Mouse (Mus musculus) olfactory bulb, adult 2 months (tissue): Measurements from ENCODE around the gene Zfp286. TPM values are rescaled to one million over a fixed set of nuclear protein-coding genes. Genes with fewer than 3 reads are reported as not detected.
"Not testable (repeated sequence)": the region's sequence is repeated elsewhere in the genome, so short reads cannot be mapped to it uniquely, and the experiment has no call there.

Experiments used
- H3K27ac ChIP-seq: fragments of 200-500 bp; 2 replicates; pipeline ENCODE4 v1.5.1; 2012; ENCODE audit warnings: low read depth, low read length; ENCODE audit not compliant: insufficient read depth
- H3K4me1 ChIP-seq: fragments of 200-500 bp; 2 replicates; pipeline ENCODE4 v1.6.1; 2012; ENCODE audit warnings: low read length; ENCODE audit not compliant: control insufficient read depth, insufficient read depth
- H3K4me3 ChIP-seq: fragments of 200-500 bp; 2 replicates; pipeline ENCODE4 v1.5.1; 2012; ENCODE audit warnings: mild to moderate bottlenecking, low read depth, low read length, moderate library complexity; ENCODE audit not compliant: insufficient read depth
- CTCF ChIP-seq: fragments of 200-500 bp; IDR thresholded peaks from 2 replicates; pipeline ENCODE4 v1.5.1; 2012; ENCODE audit warnings: low read depth, mild to moderate bottlenecking, low read length, moderate library complexity; ENCODE audit not compliant: insufficient read depth
- POLR2A ChIP-seq: fragments of 200-500 bp; IDR thresholded peaks from 2 replicates; pipeline ENCODE4 v1.6.1; 2012; ENCODE audit warnings: mild to moderate bottlenecking, low read depth, low read length, moderate library complexity; ENCODE audit not compliant: insufficient read depth
- WGBS: fragments of 180-500 bp; shearing (Covaris S2); methylation state at CpG from one replicate; pipeline ENCODE4 v1.1.7; 2018; 5-methylcytosine and 5-hydroxymethylcytosine counted together
- polyA plus RNA-seq: library from polyadenylated mRNA; stranded (reverse); fragments of >200 nt; gene quantifications from 2 replicates; pipeline ENCODE4 v1.2.4, GENCODE M21; 2012; ENCODE audit warnings: low replicate concordance; ENCODE audit not compliant: missing spikeins, insufficient read depth, insufficient read length

Gene Zfp286
- polyA plus RNA-seq, 1 experiment: not detected

- TF ChIP-seq CTCF (peak; percentile 100), POLR2A (no peak)
These were observed 32.7 kb downstream of the Zfp286 start for GRCm38 (mm10) chr11:62756456-62757142.

GRCm38 (mm10) chr11:62752780-62753179, 36.5 kb downstream of the Zfp286 start, which contains the start of gene Gm10428:
Gene Gm10428, plus strand, starts transcription at chr11:62753100.
- WGBS: 94% methylated on average over 8 of the region's 8 CpGs
- Histone ChIP-seq H3K4me1 (peaks cover 3% of the 10 kb centered on the region; the same call in 1 of the 2 replicates), H3K4me3 (no peak within 1 kb of the TSS), H3K27ac (no peak within 1 kb of the TSS)
- TF ChIP-seq POLR2A (no peak), CTCF (no peak)

More at GRCm38 (mm10) chr11:62756456-62757142, 32.7 kb downstream of the Zfp286 start:
- no peak overlapping the region for H3K27ac ChIP-seq
- H3K4me3 ChIP-seq: peak overlapping the region; percentile 26
- H3K4me1 ChIP-seq: peaks cover 3% of the 10 kb centered on the region; the same call in 1 of the 2 replicates
- 4% methylated on average over 36 of the region's 36 CpGs for WGBS

- Histone ChIP-seq H3K4me3 (no peak overlapping the region), H3K4me1 (no peaks in the 10 kb centered on the region; the same call in 1 of the 2 replicates), H3K27ac (no peak overlapping the region)
- no peak for TF ChIP-seq CTCF
- 42% methylated on average over 11 of the region's 11 CpGs for WGBS
These were observed 37.1 kb downstream of the Zfp286 start for GRCm38 (mm10) chr11:62752191-62752590.

DNA sequence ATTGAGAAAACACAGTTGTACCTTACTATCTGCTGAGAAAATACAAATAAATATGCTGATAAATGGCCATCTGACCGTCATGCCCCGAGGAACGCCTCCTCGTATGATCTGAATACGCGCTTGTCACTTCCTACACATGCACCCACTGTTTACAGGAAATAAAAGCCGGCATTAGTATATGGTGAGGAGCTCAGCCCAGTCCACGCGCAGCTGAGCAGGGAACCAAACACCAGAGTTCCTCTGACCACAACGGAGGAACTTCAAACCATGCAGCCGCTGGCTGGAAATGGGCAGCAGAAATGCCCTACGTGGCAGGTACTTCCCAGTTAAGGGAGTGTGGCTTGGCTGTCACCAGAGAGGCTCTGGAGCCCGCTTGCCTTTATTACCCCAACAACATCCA, 39.8 kb downstream of the Zfp286 start:
- H3K27ac ChIP-seq, H3K4me3 ChIP-seq, H3K4me1 ChIP-seq: not testable (repeated sequence)
- 95% methylated on average over 13 of the region's 13 CpGs for WGBS

DNA sequence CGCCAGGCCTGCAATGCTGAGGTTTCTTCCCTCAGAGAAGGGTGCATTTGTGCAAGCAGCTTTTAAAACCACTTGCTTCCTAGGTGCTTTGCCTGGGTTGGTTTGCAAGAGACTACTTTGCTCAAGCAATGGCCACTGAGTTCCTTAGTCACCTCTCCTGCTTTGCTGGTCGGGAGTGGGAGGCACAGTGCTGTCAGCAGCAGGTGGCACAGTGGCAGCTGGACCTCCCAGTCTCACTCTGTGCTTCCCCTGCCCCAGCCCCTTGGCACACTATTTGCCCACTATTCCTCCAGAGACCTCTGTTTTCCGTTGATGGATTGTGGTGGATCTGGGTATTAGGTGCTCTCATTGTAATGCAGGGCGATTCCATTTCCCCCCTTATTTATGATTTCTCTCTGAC, 41.2 kb downstream of the Zfp286 start:
- H3K4me1 ChIP-seq: no peaks in the 10 kb centered on the region
- no peak for TF ChIP-seq POLR2A
- 92% methylated on average over 4 of the region's 4 CpGs for WGBS
- H3K4me3 ChIP-seq: no peak overlapping the region
- no peak overlapping the region for H3K27ac ChIP-seq

DNA sequence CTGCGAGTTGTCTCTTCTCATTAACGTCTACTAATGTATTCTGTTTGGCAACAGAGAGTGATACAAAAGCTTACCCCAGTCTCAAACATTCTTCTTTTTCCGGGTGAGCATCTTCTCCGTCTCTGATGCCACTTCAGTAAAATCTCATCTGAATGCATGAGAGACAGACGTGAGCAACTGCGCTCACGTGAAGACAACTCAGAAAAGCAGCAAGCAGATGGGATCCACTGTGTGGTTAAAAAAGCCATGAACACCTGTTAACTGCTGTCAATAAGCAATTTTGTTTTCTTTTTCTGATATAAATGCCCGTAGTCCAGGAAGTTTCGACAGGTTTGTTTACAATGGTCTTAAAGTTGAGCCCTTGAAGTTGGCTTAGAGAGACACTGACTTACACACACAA, 42.0 kb downstream of the Zfp286 start:
- 90% methylated on average over 9 of the region's 9 CpGs for WGBS

DNA sequence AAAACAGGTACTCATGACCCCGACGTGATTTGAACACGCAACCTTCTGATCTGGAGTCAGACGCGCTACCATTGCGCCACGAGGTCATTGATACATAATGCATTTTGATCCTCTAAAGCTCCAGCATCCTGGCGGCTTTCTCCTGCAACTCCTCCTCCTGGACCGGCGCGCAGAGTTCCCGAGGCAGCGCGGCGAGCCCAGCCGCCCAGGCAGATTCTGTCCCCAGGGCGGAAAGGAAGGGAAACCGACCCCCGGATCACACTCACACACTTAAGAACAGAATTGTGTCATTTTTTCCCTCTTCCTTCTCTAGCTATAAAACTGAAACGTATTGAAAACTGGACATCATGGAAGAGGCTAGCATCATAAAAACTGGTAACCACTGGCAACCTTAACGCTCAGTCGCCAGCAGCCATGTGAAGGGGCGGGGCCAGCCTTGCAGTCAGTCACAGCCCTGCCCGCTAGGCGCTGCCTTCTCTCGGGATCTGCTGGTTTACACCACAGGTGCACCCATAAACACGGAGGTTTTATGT, 43.2 kb downstream of the Zfp286 start:
- WGBS: 1% methylated on average over 27 of the region's 27 CpGs
- Histone ChIP-seq H3K4me3 (peak overlapping the region; percentile 48), H3K27ac (no peak overlapping the region), H3K4me1 (no peaks in the 10 kb centered on the region)
- TF ChIP-seq CTCF: no peak
- no peak for TF ChIP-seq POLR2A

More for the DNA sequence above, 42.0 kb downstream of the Zfp286 start:
- Histone ChIP-seq H3K4me3 (no peak overlapping the region), H3K4me1 (no peaks in the 10 kb centered on the region), H3K27ac (no peak overlapping the region)
- TF ChIP-seq POLR2A (no peak), CTCF (no peak)

DNA sequence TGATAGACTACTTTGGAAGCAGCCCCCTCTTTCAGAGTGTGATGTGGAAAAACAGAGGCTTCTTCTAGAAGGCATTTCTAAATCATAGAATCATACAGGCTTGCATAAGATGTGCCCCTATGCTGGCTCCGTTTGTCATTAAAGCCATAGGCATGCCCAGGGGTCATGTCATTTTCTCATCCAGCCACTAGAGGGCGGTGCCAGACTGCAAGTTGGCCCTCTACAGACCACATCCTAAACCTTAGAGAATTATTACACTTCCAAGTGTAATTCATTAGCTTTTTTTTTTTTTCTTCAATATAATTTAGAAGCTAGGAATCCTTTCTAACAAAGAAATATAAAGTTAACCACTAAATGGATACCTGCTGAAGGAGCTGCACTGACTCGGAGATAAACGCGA, 45.2 kb downstream of the Zfp286 start:
- WGBS: 48% methylated on average over 5 of the region's 5 CpGs

DNA sequence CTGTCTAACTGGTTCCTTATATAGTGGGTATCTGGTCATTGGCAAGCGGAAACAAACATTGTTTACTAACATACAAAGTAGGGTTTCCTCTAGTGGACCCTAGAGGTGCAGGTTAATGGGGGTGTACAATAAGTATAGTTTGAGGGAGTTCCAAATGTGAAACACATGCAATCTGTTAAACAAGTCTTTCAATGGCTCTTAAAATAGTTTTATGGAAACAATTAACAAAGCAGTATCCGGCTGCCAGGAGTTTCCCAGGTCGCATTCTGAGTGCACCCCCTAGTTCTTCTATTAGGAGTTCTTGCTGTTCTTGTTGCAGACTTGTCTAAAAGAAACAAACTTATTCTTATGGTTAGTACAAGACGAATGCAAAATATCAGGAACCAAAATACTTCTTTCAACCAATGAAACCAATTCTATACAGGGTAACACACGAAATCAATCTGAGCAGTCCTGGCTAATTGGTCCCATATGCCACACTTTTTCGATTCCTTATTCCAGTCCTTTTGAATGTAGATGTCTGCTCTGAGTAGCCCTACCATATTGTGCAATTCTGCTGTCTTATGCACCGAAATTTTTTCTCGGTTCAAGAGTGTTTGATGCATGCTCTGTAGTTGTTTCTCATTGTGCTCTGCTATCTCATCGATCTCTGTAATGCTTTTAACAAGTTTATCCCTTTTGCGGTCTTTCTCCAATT, 46.9 kb downstream of the Zfp286 start:
- Histone ChIP-seq H3K27ac (no peak overlapping the region), H3K4me1 (no peaks in the 10 kb centered on the region), H3K4me3 (no peak overlapping the region)
- 83% methylated on average over 10 of the region's 10 CpGs for WGBS
- TF ChIP-seq POLR2A: no peak
- no peak for TF ChIP-seq CTCF

More for the DNA sequence above, 45.2 kb downstream of the Zfp286 start:
- TF ChIP-seq CTCF (0 out of 2 replicates have a peak, but pooled peaks have one; percentile 27), POLR2A (no peak)
- Histone ChIP-seq H3K4me1 (no peaks in the 10 kb centered on the region), H3K4me3 (no peak overlapping the region), H3K27ac (no peak overlapping the region)

- WGBS: 97% methylated on average over 2 of the region's 2 CpGs
- H3K27ac ChIP-seq: no peak overlapping the region
These were observed 48.1 kb downstream of the Zfp286 start for GRCm38 (mm10) chr11:62741186-62741585.

More at GRCm38 (mm10) chr11:62741186-62741585, 48.1 kb downstream of the Zfp286 start:
- Histone ChIP-seq H3K4me1 (no peaks in the 10 kb centered on the region), H3K4me3 (no peak overlapping the region)
- TF ChIP-seq CTCF (no peak), POLR2A (no peak)
